Mouse (Mus musculus): ENCODE results near the gene Cyb5d2.

DNA sequence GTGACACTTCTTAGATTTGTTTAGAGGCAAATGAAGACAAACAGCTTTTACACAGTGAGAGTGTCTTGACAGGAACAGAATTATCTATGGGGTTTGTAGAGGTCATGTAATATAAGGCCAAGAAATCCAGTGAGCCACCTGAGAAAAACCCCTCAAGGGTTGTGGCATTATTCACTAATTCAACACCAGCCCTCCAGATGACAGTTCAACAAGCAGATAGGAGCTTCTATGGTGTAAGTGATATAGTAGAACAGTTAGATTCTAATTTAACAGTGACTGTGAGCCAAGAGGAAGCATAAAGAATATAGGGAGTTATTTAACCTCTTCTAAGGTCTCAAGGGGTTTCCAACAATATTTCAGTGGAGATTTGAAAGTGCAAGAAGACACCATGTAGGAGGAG is 2.2 kb upstream of the Cyb5d2 start:
- TF ChIP-seq USF2 (conservative IDR thresholded peaks at IDR 0.05; ENCODE audit: low read depth, low read length), result no peak
- TF ChIP-seq SIN3A (IDR thresholded peaks at IDR 0.05; ENCODE audit: low read length), result no peak
- no peak for TF ChIP-seq EP300 (IDR thresholded peaks at IDR 0.05; ENCODE audit: low read length)
- TF ChIP-seq ZC3H11A (IDR thresholded peaks at IDR 0.05; ENCODE audit: low read depth, low read length), result no peak
- no peak for TF ChIP-seq POLR2A (IDR thresholded peaks at IDR 0.05; ENCODE audit: low read depth, low read length)
- TF ChIP-seq RCOR1 (conservative IDR thresholded peaks at IDR 0.05; ENCODE audit: low read depth, low read length), result no peak
- no peak for TF ChIP-seq MAX (IDR thresholded peaks at IDR 0.05; ENCODE audit: low read length)
- no peak for TF ChIP-seq MAFK (IDR thresholded peaks at IDR 0.05; ENCODE audit: insufficient replicate concordance, low read length)
- TF ChIP-seq RAD21 (IDR thresholded peaks at IDR 0.05; ENCODE audit: low read depth, low read length), result no peak
- TF ChIP-seq CTCF (conservative IDR thresholded peaks at IDR 0.05 in 1 of 2, IDR thresholded peaks at IDR 0.05 in 1 of 2; ENCODE audit: low read depth in 2 of 2, low read length in 2 of 2), result no peak
- no peak for TF ChIP-seq BHLHE40 (IDR thresholded peaks at IDR 0.05; ENCODE audit: low read depth, low read length)
- TF ChIP-seq TCF12 (IDR thresholded peaks at IDR 0.05; ENCODE audit: low read depth, low read length), result no peak
- TF ChIP-seq HCFC1 (IDR thresholded peaks at IDR 0.05; ENCODE audit: low read depth, low read length), result no peak
